Mouse (Mus musculus) MEL (cell line): ENCODE results near the gene Rpl7l1. TPM values are rescaled to one million over a fixed set of nuclear protein-coding genes. Genes with fewer than 3 reads are reported as not detected.
A peak's percentile ranks its signal among the peaks of the same experiment; 100 is the strongest.

Experiments
- DNase-seq: peaks from one replicate; pipeline ENCODE4 v3.0.0; 2011; ENCODE audit warnings: low read depth, low spot score
- H3K27ac ChIP-seq: 2 replicates; pipeline ENCODE4 v1.5.1; 2012; ENCODE audit warnings: low read depth, mild to moderate bottlenecking, control low read depth, low read length, moderate library complexity; ENCODE audit not compliant: control insufficient read depth
- H3K27me3 ChIP-seq, 2 experiments: fragments of 150-350 bp in 1 of 2; sonication (generic) in 1 of 2; 2 replicates each; pipeline ENCODE4 v1.6.1; 2012; ENCODE audit warnings: low read length in 2 of 2, mild to moderate bottlenecking in 2 of 2, improper control_type of control experiment in 1 of 2, moderate library complexity in 1 of 2; ENCODE audit not compliant: insufficient read depth in 2 of 2, control insufficient read depth in 1 of 2
- H3K36me3 ChIP-seq, 2 experiments: 2 replicates each; pipeline ENCODE4 v1.6.1; 2012 to 2014; ENCODE audit warnings: low read length in 2 of 2, improper control_type of control experiment in 1 of 2, inconsistent platforms in 1 of 2, mild to moderate bottlenecking in 1 of 2; ENCODE audit not compliant: insufficient read depth in 2 of 2, control insufficient read depth in 1 of 2
- H3K4me1 ChIP-seq, 2 experiments: fragments of 150-350 bp in 1 of 2; sonication (generic) in 1 of 2; 2 replicates each; pipeline ENCODE4 v1.6.1; 2012; ENCODE audit warnings: low read length in 2 of 2, improper control_type of control experiment in 1 of 2, mild to moderate bottlenecking in 1 of 2; ENCODE audit not compliant: insufficient read depth in 2 of 2, control insufficient read depth in 1 of 2
- H3K4me3 ChIP-seq, 2 experiments: fragments of 150-350 bp in 1 of 2; sonication (generic) in 1 of 2; 2 replicates each; pipeline ENCODE4 v1.5.1; 2012; ENCODE audit warnings: low read depth in 2 of 2, low read length in 2 of 2, mild to moderate bottlenecking in 2 of 2, moderate library complexity in 2 of 2, control low read depth in 1 of 2, improper control_type of control experiment in 1 of 2; ENCODE audit not compliant: control insufficient read depth in 1 of 2, insufficient read depth in 1 of 2
- H3K79me2 ChIP-seq: 2 replicates; pipeline ENCODE4 v1.6.1; 2012; ENCODE audit warnings: mild to moderate bottlenecking, low read length, moderate library complexity; ENCODE audit not compliant: control insufficient read depth, poor library complexity, insufficient read depth
- H3K9ac ChIP-seq: 2 replicates; pipeline ENCODE4 v1.6.1; 2012; ENCODE audit warnings: low read depth, mild to moderate bottlenecking, control low read depth, low read length, moderate library complexity; ENCODE audit not compliant: control insufficient read depth, poor library complexity, severe bottlenecking
- H3K9me3 ChIP-seq: fragments of 150-350 bp; sonication (generic); replicated peaks from 2 replicates; pipeline ENCODE4 v1.6.1; 2012; ENCODE audit warnings: mild to moderate bottlenecking, low read length, improper control_type of control experiment, moderate library complexity; ENCODE audit not compliant: insufficient read depth
- BHLHE40 ChIP-seq: IDR thresholded peaks from 2 replicates; pipeline ENCODE4 v1.6.1; 2012; ENCODE audit warnings: low read depth, mild to moderate bottlenecking, inconsistent platforms, low read length, improper control_type of control experiment, borderline replicate concordance
- CHD1 ChIP-seq: IDR thresholded peaks from 2 replicates; pipeline ENCODE4 v1.6.1; 2012; ENCODE audit warnings: low read depth, mild to moderate bottlenecking, inconsistent platforms, low read length, improper control_type of control experiment
- CHD2 ChIP-seq: IDR thresholded peaks from 2 replicates; pipeline ENCODE4 v1.6.1; 2011; ENCODE audit warnings: low read length, improper control_type of control experiment
- CTCF ChIP-seq, 3 experiments: IDR thresholded peaks in 2 of 3; conservative IDR thresholded peaks in 1 of 3; 2 replicates each; pipeline ENCODE4 v1.5.1; 2011 to 2012; ENCODE audit warnings: low read length in 3 of 3, low read depth in 2 of 3, mild to moderate bottlenecking in 2 of 3, improper control_type of control experiment in 1 of 3, inconsistent platforms in 1 of 3, mixed read lengths in 1 of 3, moderate library complexity in 1 of 3; ENCODE audit not compliant: control insufficient read depth in 1 of 3, insufficient read depth in 1 of 3, poor library complexity in 1 of 3, severe bottlenecking in 1 of 3
- E2F4 ChIP-seq: IDR thresholded peaks from 2 replicates; pipeline ENCODE4 v1.6.1; 2011; ENCODE audit warnings: low read depth, low read length, improper control_type of control experiment, borderline replicate concordance
- ELF1 ChIP-seq: IDR thresholded peaks from 2 replicates; pipeline ENCODE4 v1.6.1; 2014; ENCODE audit warnings: low read depth, mild to moderate bottlenecking, inconsistent platforms, low read length, improper control_type of control experiment, moderate library complexity
- EP300 ChIP-seq, 2 experiments: IDR thresholded peaks; 2 replicates each; pipeline ENCODE4 v1.6.1; 2011; ENCODE audit warnings: improper control_type of control experiment in 2 of 2, low read length in 2 of 2, low read depth in 1 of 2, mild to moderate bottlenecking in 1 of 2
- ETS1 ChIP-seq: IDR thresholded peaks from 2 replicates; pipeline ENCODE4 v1.6.1; 2012; ENCODE audit warnings: low read depth, mild to moderate bottlenecking, inconsistent platforms, low read length, improper control_type of control experiment, moderate library complexity
- GABPA ChIP-seq: IDR thresholded peaks from 2 replicates; pipeline ENCODE4 v1.6.1; 2012; ENCODE audit warnings: low read depth, mild to moderate bottlenecking, inconsistent platforms, low read length, improper control_type of control experiment, moderate library complexity
- GATA1 ChIP-seq: IDR thresholded peaks from 2 replicates; pipeline ENCODE4 v1.6.1; 2011; ENCODE audit warnings: low read depth, low read length, improper control_type of control experiment
- HCFC1 ChIP-seq: IDR thresholded peaks from 2 replicates; pipeline ENCODE4 v1.6.1; 2012; ENCODE audit warnings: low read depth, mild to moderate bottlenecking, inconsistent platforms, low read length, improper control_type of control experiment, moderate library complexity
- JUND ChIP-seq: IDR thresholded peaks from 2 replicates; pipeline ENCODE4 v1.6.1; 2011; ENCODE audit warnings: low read depth, mild to moderate bottlenecking, improper control_type of control experiment, low read length
- KAT2A ChIP-seq: conservative IDR thresholded peaks from 2 replicates; pipeline ENCODE4 v1.6.1; 2012; ENCODE audit warnings: low read depth, low read length, improper control_type of control experiment, inconsistent platforms
- MAFK ChIP-seq: IDR thresholded peaks from 2 replicates; pipeline ENCODE4 v1.6.1; 2011; ENCODE audit warnings: low read depth, mild to moderate bottlenecking, low read length, improper control_type of control experiment, borderline replicate concordance
- MAX ChIP-seq: IDR thresholded peaks from 2 replicates; pipeline ENCODE4 v1.6.1; 2011; ENCODE audit warnings: low read length, improper control_type of control experiment
- MAZ ChIP-seq: IDR thresholded peaks from 2 replicates; pipeline ENCODE4 v1.6.1; 2012; ENCODE audit warnings: low read depth, mild to moderate bottlenecking, inconsistent platforms, low read length, improper control_type of control experiment
- MEF2A ChIP-seq: IDR thresholded peaks from 2 replicates; pipeline ENCODE4 v1.6.1; 2014; ENCODE audit warnings: low read depth, mild to moderate bottlenecking, inconsistent platforms, low read length, improper control_type of control experiment; ENCODE audit not compliant: poor library complexity, insufficient replicate concordance, severe bottlenecking; ENCODE audit errors: extremely low read depth
- MXI1 ChIP-seq: IDR thresholded peaks from 2 replicates; pipeline ENCODE4 v1.6.1; 2011; ENCODE audit warnings: mild to moderate bottlenecking, low read depth, low read length, improper control_type of control experiment
- MYB ChIP-seq: IDR thresholded peaks from 2 replicates; pipeline ENCODE4 v1.6.1; 2011; ENCODE audit warnings: mild to moderate bottlenecking, low read depth, low read length, improper control_type of control experiment
- MYC ChIP-seq: IDR thresholded peaks from 2 replicates; pipeline ENCODE4 v1.6.1; 2011; ENCODE audit warnings: low read depth, mild to moderate bottlenecking, low read length, improper control_type of control experiment, moderate library complexity
- NELFE ChIP-seq: IDR thresholded peaks from 2 replicates; pipeline ENCODE4 v1.6.1; 2011; ENCODE audit warnings: low read depth, low read length, improper control_type of control experiment
- NRF1 ChIP-seq: IDR thresholded peaks from 2 replicates; pipeline ENCODE4 v1.6.1; 2014; ENCODE audit warnings: low read depth, mild to moderate bottlenecking, inconsistent platforms, low read length, improper control_type of control experiment, moderate library complexity; ENCODE audit not compliant: poor library complexity, insufficient read depth, severe bottlenecking
- POLR2A ChIP-seq, 2 experiments: IDR thresholded peaks; 2 replicates each; pipeline ENCODE4 v1.6.1; 2011 to 2012; ENCODE audit warnings: low read length in 2 of 2, mild to moderate bottlenecking in 2 of 2, control low read depth in 1 of 2, improper control_type of control experiment in 1 of 2, low read depth in 1 of 2, moderate library complexity in 1 of 2; ENCODE audit not compliant: control insufficient read depth in 1 of 2, insufficient read depth in 1 of 2, poor library complexity in 1 of 2
- POLR2AphosphoS2 ChIP-seq: IDR thresholded peaks from 2 replicates; pipeline ENCODE4 v1.6.1; 2011; ENCODE audit warnings: low read length, improper control_type of control experiment
- POLR2AphosphoS5 ChIP-seq: IDR thresholded peaks from 2 replicates; pipeline ENCODE4 v1.6.1; 2012; ENCODE audit warnings: low read depth, borderline replicate concordance, mild to moderate bottlenecking, inconsistent platforms, low read length, moderate library complexity, mixed read lengths
- RAD21 ChIP-seq: IDR thresholded peaks from 2 replicates; pipeline ENCODE4 v1.6.1; 2011; ENCODE audit warnings: mild to moderate bottlenecking, low read depth, low read length, improper control_type of control experiment
- RCOR1 ChIP-seq: IDR thresholded peaks from 2 replicates; pipeline ENCODE4 v1.6.1; 2012; ENCODE audit warnings: low read depth, mild to moderate bottlenecking, inconsistent platforms, low read length, improper control_type of control experiment
- SIN3A ChIP-seq: IDR thresholded peaks from 2 replicates; pipeline ENCODE4 v1.6.1; 2012; ENCODE audit warnings: low read length, improper control_type of control experiment, inconsistent platforms
- SMC3 ChIP-seq: IDR thresholded peaks from 2 replicates; pipeline ENCODE4 v1.6.1; 2011; ENCODE audit warnings: low read depth, low read length, improper control_type of control experiment
- TAL1 ChIP-seq: IDR thresholded peaks from 2 replicates; pipeline ENCODE4 v1.6.1; 2012; ENCODE audit warnings: mild to moderate bottlenecking, inconsistent platforms, low read length, moderate library complexity, mixed read lengths
- TBP ChIP-seq: IDR thresholded peaks from 2 replicates; pipeline ENCODE4 v1.8.0; 2011; ENCODE audit warnings: low read depth, low read length, improper control_type of control experiment
- TCF12 ChIP-seq: IDR thresholded peaks from 2 replicates; pipeline ENCODE4 v1.6.1; 2014; ENCODE audit warnings: low read depth, mild to moderate bottlenecking, inconsistent platforms, low read length, improper control_type of control experiment, moderate library complexity
- UBTF ChIP-seq: IDR thresholded peaks from 2 replicates; pipeline ENCODE4 v1.6.1; 2012; ENCODE audit warnings: low read depth, mild to moderate bottlenecking, inconsistent platforms, low read length, improper control_type of control experiment, moderate library complexity, borderline replicate concordance; ENCODE audit not compliant: insufficient read depth
- USF1 ChIP-seq: IDR thresholded peaks from 2 replicates; pipeline ENCODE4 v1.6.1; 2014; ENCODE audit warnings: low read depth, mild to moderate bottlenecking, inconsistent platforms, low read length, improper control_type of control experiment, moderate library complexity
- USF2 ChIP-seq, 2 experiments: IDR thresholded peaks; 2 replicates each; pipeline ENCODE4 v1.6.1; 2011 to 2012; ENCODE audit warnings: improper control_type of control experiment in 2 of 2, low read length in 2 of 2, borderline replicate concordance in 1 of 2, inconsistent platforms in 1 of 2, low read depth in 1 of 2, mild to moderate bottlenecking in 1 of 2; ENCODE audit not compliant: insufficient read depth in 1 of 2
- ZC3H11A ChIP-seq: IDR thresholded peaks from 2 replicates; pipeline ENCODE4 v1.6.1; 2012; ENCODE audit warnings: low read depth, mild to moderate bottlenecking, inconsistent platforms, low read length, improper control_type of control experiment
- ZKSCAN1 ChIP-seq: IDR thresholded peaks from 2 replicates; pipeline ENCODE4 v1.6.1; 2012; ENCODE audit warnings: low read depth, mild to moderate bottlenecking, inconsistent platforms, low read length, improper control_type of control experiment, moderate library complexity
- ZMIZ1 ChIP-seq: IDR thresholded peaks from 2 replicates; pipeline ENCODE4 v1.6.1; 2012; ENCODE audit warnings: low read depth, mild to moderate bottlenecking, inconsistent platforms, low read length, improper control_type of control experiment, moderate library complexity
- ZNF384 ChIP-seq: IDR thresholded peaks from 2 replicates; pipeline ENCODE4 v1.6.1; 2012; ENCODE audit warnings: low read depth, mild to moderate bottlenecking, inconsistent platforms, low read length, improper control_type of control experiment
- polyA plus RNA-seq, 2 experiments: library from polyadenylated mRNA; stranded (reverse) in 1 of 2; unstranded in 1 of 2; fragments of >175 nt in 1 of 2; fragments of >200 nt in 1 of 2; gene quantifications; 2 replicates each; pipeline versions ENCODE4 v1.2.1 to v1.2.4; 2012; ENCODE audit warnings: low replicate concordance in 2 of 2, low read depth in 1 of 2; ENCODE audit not compliant: insufficient read length in 2 of 2, insufficient read depth in 1 of 2, missing spikeins in 1 of 2
- total RNA-seq: library from RNA; depleted of rRNA; stranded (reverse); fragments of 300-350 nt; gene quantifications from 2 replicates; pipeline ENCODE4 v1.2.3, GENCODE M21; 2012

Gene Rpl7l1
- total and polyA plus RNA-seq, 3 experiments: 166 to 342 (median 174) TPM

DNA sequence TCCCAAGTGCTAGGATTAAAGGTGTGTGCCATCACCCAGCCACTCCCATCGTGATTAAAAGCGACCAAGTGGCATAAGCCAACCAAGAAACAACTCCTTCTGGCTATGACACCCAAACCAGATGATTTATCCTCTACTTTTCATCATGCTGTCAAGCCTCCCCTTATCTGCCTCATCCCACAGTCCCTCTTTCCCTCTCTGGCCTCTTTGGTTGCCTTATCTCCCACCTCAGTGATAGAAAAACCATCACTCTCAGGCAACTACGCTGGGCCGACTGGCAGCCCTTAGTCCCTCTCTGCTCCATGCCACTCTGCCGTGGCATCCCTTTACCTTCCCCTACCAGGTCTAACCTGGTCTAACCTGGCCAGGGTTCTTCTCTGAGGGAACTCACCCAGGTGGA, 4.5 kb upstream of the Rpl7l1 start:
- Histone ChIP-seq H3K9ac (no peak overlapping the region), H3K4me1 (peaks cover 2 to 8% of the 10 kb centered on the region in 2 experiments), H3K36me3 (peaks cover 0 to 3% of the 10 kb centered on the region in 2 experiments; a peak in 1 of 4 replicates), H3K9me3 (no peaks in the 10 kb centered on the region), H3K79me2 (peaks cover 4% of the 10 kb centered on the region), H3K27me3 (no peaks in the 10 kb centered on the region), H3K4me3 (no peak overlapping the region), H3K27ac (no peak overlapping the region)
- no peak for TF ChIP-seq POLR2AphosphoS5
- no peak for TF ChIP-seq MAFK
- TF ChIP-seq NRF1: no peak
- no peak for TF ChIP-seq MAZ
- no peak for TF ChIP-seq MEF2A
- TF ChIP-seq RCOR1: peak; percentile 64; the same call in 1 of the 2 replicates
- TF ChIP-seq SIN3A: no peak
- TF ChIP-seq SMC3: no peak
- TF ChIP-seq CTCF (IDR thresholded peaks at IDR 0.05 in 2 of 3, conservative IDR thresholded peaks at IDR 0.05 in 1 of 3; ENCODE audit: control insufficient read depth in 1 of 3, insufficient read depth in 1 of 3, low read depth in 2 of 3, low read length in 3 of 3, poor library complexity in 1 of 3, severe bottlenecking in 1 of 3): no peak
- no peak for TF ChIP-seq RAD21
- TF ChIP-seq ZC3H11A: no peak
- no peak for TF ChIP-seq CHD1
- TF ChIP-seq MYC: no peak
- no peak for TF ChIP-seq ELF1
- no peak for TF ChIP-seq UBTF
- no peak for TF ChIP-seq E2F4
- no peak for TF ChIP-seq BHLHE40
- TF ChIP-seq NELFE: no peak
- no peak for TF ChIP-seq HCFC1
- no peak for TF ChIP-seq JUND
- no peak for TF ChIP-seq MYB
- no peak for TF ChIP-seq TBP
- no peak for TF ChIP-seq GABPA
- peak; percentile 64 for TF ChIP-seq ETS1
- TF ChIP-seq TCF12: peak; percentile 87
- TF ChIP-seq KAT2A: no peak
- TF ChIP-seq ZKSCAN1: no peak
- no peak for TF ChIP-seq MAX
- TF ChIP-seq ZMIZ1: no peak
- no peak for TF ChIP-seq USF1
- peak; percentile 33; the same call in 1 of the 2 replicates for TF ChIP-seq TAL1
- TF ChIP-seq ZNF384: no peak
- TF ChIP-seq CHD2: no peak
- no peak for TF ChIP-seq MXI1
- TF ChIP-seq GATA1: peak; percentile 81
- TF ChIP-seq POLR2A (IDR thresholded peaks at IDR 0.05; ENCODE audit: control insufficient read depth in 1 of 2, insufficient read depth in 1 of 2, low read depth in 1 of 2, low read length in 2 of 2, poor library complexity in 1 of 2): no peak
- TF ChIP-seq POLR2AphosphoS2: no peak
- peak; percentile 67 to 72 for TF ChIP-seq EP300 (IDR thresholded peaks at IDR 0.05; ENCODE audit: low read depth in 1 of 2, low read length in 2 of 2)
- no peak for TF ChIP-seq USF2 (IDR thresholded peaks at IDR 0.05; ENCODE audit: borderline replicate concordance in 1 of 2, insufficient read depth in 1 of 2, low read depth in 1 of 2, low read length in 2 of 2)
- peak; percentile 55 for DNase-seq
